Mouse (Mus musculus) testis, adult 2 months (tissue): ENCODE measurements at regions not wholly inside any gene's neighbourhood (a gene's known extent, or its start where the extent isn't known, plus 50 kb on each side); places are given as distances from the start of the nearest gene placed in this dataset.

Experiments used
- H3K27ac ChIP-seq: fragments of 200-500 bp; 2 replicates; pipeline ENCODE4 v1.5.1; 2012; ENCODE audit warnings: low read depth, low read length; ENCODE audit not compliant: control insufficient read depth, insufficient read depth
- H3K27me3 ChIP-seq: fragments of 200-500 bp; 2 replicates; pipeline ENCODE4 v1.6.1; 2012; ENCODE audit warnings: mild to moderate bottlenecking, low read length, moderate library complexity; ENCODE audit not compliant: control insufficient read depth, insufficient read depth
- H3K36me3 ChIP-seq: fragments of 200-500 bp; 2 replicates; pipeline ENCODE4 v1.6.1; 2012; ENCODE audit warnings: mild to moderate bottlenecking, low read length; ENCODE audit not compliant: control insufficient read depth, insufficient read depth
- H3K4me1 ChIP-seq: fragments of 200-500 bp; 2 replicates; pipeline ENCODE4 v1.6.1; 2012; ENCODE audit warnings: low read length; ENCODE audit not compliant: control insufficient read depth, insufficient read depth
- H3K4me3 ChIP-seq: fragments of 200-500 bp; 2 replicates; pipeline ENCODE4 v1.5.1; 2012; ENCODE audit warnings: low read depth, mild to moderate bottlenecking, low read length, moderate library complexity, mixed read lengths; ENCODE audit not compliant: control insufficient read depth
- CTCF ChIP-seq: fragments of 200-500 bp; IDR thresholded peaks from 2 replicates; pipeline ENCODE4 v1.5.1; 2012; ENCODE audit warnings: low read depth, mild to moderate bottlenecking, inconsistent platforms, low read length, moderate library complexity; ENCODE audit not compliant: control insufficient read depth, insufficient read depth, insufficient replicate concordance
- POLR2A ChIP-seq: fragments of 200-500 bp; IDR thresholded peaks from 2 replicates; pipeline ENCODE4 v1.6.1; 2012; ENCODE audit warnings: low read depth, mild to moderate bottlenecking, inconsistent platforms, low read length, moderate library complexity; ENCODE audit not compliant: control insufficient read depth

DNA sequence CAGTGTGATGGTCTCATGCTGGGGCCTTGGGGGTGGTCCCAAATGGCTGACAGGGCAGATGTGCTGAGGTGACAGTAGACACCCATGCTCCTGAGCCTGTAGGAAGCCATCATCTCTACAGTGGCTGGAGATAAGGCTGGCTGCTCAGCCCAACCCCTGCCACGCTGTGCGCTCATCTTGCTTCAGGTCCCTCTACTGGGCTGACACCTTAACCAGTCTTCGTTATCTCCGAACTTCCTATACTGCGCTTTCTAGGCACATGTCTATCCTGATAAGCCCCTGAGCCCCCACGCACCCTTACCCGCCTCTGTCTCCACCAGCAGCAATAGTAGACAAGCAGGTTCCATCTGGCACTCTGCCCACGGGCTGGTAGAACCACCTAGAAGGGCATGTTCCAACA, 117.3 kb upstream of the Slc22a12 start:
- no peak overlapping the region for H3K27ac ChIP-seq
- H3K27me3 ChIP-seq = no peaks in the 10 kb centered on the region
- TF ChIP-seq CTCF (no peak), POLR2A (no peak)
- H3K4me3 ChIP-seq = no peak overlapping the region
- H3K36me3 ChIP-seq = no peaks in the 10 kb centered on the region
- peaks cover 3% of the 10 kb centered on the region for H3K4me1 ChIP-seq

DNA sequence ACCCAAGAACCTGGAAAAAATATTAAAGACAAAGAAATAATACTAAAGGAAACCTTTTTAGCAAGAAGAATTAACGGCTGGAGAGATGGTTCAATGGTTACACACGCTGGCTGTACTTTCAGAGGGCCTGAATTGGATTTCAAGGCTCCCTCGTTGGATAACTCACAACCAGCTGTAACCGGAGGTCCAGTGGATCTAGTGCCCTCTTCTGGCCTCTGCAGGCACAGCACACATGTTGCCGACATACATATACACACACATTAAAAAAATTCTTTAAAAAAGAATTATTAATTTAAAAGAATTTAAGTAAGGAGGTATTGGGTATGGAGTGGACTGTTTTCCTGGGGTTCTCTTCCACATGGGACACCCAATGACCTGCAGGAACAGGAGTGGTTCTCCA, 111.7 kb upstream of the Slc22a12 start:
- Histone ChIP-seq H3K4me3 (no peak overlapping the region), H3K36me3 (no peaks in the 10 kb centered on the region), H3K27me3 (no peaks in the 10 kb centered on the region), H3K4me1 (no peaks in the 10 kb centered on the region), H3K27ac (no peak overlapping the region)
- TF ChIP-seq POLR2A = no peak
- no peak; the same call in 1 of the 2 replicates for TF ChIP-seq CTCF

DNA sequence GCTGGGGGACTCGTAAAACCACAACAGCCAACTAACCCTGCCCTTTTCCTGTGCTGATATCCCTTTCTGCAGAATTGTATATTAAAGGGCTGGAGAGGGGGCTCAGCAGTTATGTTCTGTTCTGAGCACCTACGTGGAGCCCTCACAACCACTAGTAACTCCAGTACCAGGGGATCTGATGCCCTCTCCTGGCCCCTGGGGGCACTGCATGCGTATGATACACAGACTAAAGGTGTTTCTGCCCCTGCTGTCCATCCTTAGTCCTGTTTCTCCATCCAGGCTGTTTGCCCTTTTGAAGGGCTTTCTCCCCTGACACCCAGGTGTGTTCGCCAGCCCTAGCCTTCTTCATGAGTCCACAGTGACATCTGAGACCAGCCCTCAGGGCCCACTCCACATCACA, 109.9 kb upstream of the Slc22a12 start:
- no peak overlapping the region for H3K4me3 ChIP-seq
- TF ChIP-seq POLR2A (no peak), CTCF (peak; percentile 50; the same call in 1 of the 2 replicates)
- H3K27me3 ChIP-seq = no peaks in the 10 kb centered on the region
- no peaks in the 10 kb centered on the region for H3K36me3 ChIP-seq
- no peaks in the 10 kb centered on the region for H3K4me1 ChIP-seq
- H3K27ac ChIP-seq = no peak overlapping the region

DNA sequence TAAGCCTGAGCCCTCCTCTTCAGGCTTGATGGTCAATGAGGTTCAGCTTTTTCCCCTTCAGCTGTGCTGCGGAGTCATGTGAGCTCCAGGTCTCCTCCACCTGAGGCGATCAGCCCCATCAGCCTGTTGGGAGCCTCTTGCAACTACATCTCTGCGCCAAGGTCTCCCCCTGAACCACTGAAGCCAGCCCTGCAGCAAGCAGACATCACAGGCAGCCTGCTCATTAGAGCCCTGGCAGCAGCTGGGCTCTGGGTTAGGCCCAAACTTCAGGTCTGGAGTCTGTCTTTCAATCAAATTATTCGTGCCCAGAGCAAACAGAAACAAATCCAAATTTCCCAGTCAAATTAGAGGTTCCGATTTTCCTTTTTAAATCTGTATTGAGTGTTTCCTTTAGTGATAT, 108.4 kb upstream of the Slc22a12 start:
- Histone ChIP-seq H3K36me3 (no peaks in the 10 kb centered on the region), H3K4me3 (no peak overlapping the region), H3K27ac (no peak overlapping the region), H3K4me1 (no peaks in the 10 kb centered on the region), H3K27me3 (no peaks in the 10 kb centered on the region)
- TF ChIP-seq POLR2A (no peak), CTCF (no peak)

DNA sequence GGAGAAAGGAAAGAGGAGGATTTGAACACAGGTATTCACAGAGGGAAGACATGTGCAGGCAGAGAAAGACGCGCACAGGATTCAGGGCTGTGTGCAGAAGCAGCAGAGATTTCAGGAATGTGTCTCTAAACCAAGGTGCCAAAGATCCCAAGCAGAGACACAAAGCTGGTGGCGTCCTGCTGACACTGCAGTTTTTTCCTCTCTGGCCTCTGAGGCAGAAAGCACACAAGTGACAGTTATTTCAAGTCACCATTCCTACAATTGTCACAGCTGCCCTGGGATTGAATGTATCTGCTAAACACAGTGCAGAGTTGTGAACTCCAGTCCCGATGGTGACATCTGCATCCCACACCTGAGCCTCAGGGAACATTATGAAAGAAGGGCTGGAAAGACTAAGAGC, 107.1 kb upstream of the Slc22a12 start:
- Histone ChIP-seq H3K4me3 (no peak overlapping the region), H3K27ac (no peak overlapping the region), H3K36me3 (no peaks in the 10 kb centered on the region), H3K4me1 (no peaks in the 10 kb centered on the region), H3K27me3 (no peaks in the 10 kb centered on the region)
- no peak for TF ChIP-seq CTCF
- TF ChIP-seq POLR2A = no peak

DNA sequence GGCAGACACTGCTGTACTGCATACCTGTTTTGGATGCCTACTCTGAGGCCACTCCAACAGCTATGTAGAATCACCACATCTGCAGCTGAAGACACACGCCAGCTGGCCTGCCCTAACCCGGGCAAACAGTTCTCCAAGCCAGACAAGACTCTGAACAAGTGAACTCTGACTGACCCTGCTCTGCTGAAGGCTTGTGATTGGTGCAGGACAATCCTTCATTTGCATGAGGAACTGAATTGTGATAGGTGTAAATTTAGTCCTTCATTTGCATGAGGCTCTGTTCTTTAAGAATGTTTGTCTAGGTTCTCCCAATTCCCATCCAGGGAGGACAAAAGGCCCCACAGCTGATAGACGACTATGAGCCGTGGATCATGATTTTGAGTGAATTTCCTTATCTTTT, 104.9 kb upstream of the Slc22a12 start:
- H3K4me3 ChIP-seq = no peak overlapping the region
- TF ChIP-seq CTCF (no peak), POLR2A (no peak)
- no peak overlapping the region for H3K27ac ChIP-seq
- no peaks in the 10 kb centered on the region for H3K27me3 ChIP-seq
- no peaks in the 10 kb centered on the region for H3K4me1 ChIP-seq
- no peaks in the 10 kb centered on the region for H3K36me3 ChIP-seq

DNA sequence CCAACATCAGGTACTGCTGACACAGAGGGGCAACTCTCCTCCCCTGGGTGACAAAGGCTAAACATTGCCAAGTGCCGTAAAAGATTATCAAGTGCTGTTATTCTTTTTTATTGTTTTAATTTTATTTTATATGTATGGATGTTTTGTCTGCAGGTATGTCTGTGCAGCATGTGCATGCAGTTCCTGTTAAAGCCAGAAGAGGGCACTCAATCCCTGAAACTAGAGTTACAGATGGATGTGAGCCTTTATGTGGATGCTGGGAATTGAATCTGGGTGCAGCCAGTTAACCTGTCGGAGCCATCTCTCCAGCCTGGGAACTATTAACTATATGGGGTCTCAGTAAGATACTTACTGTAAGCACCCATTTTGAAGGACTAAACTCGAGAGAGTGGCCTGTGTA, 104.4 kb upstream of the Slc22a12 start:
- Histone ChIP-seq H3K36me3 (no peaks in the 10 kb centered on the region), H3K4me1 (no peaks in the 10 kb centered on the region), H3K4me3 (no peak overlapping the region), H3K27ac (no peak overlapping the region), H3K27me3 (no peaks in the 10 kb centered on the region)
- TF ChIP-seq CTCF (no peak; the same call in 1 of the 2 replicates), POLR2A (no peak)

DNA sequence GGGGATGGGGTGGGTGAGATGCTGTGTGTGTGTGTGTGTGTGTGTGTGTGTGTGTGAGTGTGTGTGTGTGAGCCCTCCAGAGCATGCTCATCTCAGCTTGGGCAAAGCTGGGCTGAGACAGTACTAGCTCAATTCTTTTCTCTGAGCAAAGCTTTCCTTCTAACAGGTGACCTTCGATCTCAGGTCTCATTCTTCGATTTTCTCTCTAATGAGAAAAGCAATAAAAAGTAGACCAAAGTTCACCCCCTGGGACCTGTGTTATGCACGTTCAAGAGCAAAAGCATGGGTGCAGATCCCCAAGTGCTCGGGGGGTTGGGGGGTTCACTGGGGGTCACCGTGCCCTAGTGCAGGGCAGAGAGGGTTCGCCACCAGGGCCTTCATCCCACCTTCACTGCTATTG, 103.1 kb upstream of the Slc22a12 start:
- H3K4me3 ChIP-seq = no peak overlapping the region

More for the DNA sequence above, 103.1 kb upstream of the Slc22a12 start:
- Histone ChIP-seq H3K4me1 (no peaks in the 10 kb centered on the region), H3K36me3 (no peaks in the 10 kb centered on the region), H3K27me3 (no peaks in the 10 kb centered on the region), H3K27ac (no peak overlapping the region)
- no peak for TF ChIP-seq POLR2A
- TF ChIP-seq CTCF = no peak
